Mouse (Mus musculus) testis, adult 2 months (tissue): ENCODE data around the gene Cd59a.

ENCODE experiments used
- CTCF ChIP-seq: fragments of 200-500 bp; IDR thresholded peaks from 2 replicates; pipeline ENCODE4 v1.5.1; 2012; ENCODE audit warnings: low read depth, mild to moderate bottlenecking, inconsistent platforms, low read length, moderate library complexity; ENCODE audit not compliant: control insufficient read depth, insufficient read depth, insufficient replicate concordance
- POLR2A ChIP-seq: fragments of 200-500 bp; IDR thresholded peaks from 2 replicates; pipeline ENCODE4 v1.6.1; 2012; ENCODE audit warnings: low read depth, mild to moderate bottlenecking, inconsistent platforms, low read length, moderate library complexity; ENCODE audit not compliant: control insufficient read depth

DNA sequence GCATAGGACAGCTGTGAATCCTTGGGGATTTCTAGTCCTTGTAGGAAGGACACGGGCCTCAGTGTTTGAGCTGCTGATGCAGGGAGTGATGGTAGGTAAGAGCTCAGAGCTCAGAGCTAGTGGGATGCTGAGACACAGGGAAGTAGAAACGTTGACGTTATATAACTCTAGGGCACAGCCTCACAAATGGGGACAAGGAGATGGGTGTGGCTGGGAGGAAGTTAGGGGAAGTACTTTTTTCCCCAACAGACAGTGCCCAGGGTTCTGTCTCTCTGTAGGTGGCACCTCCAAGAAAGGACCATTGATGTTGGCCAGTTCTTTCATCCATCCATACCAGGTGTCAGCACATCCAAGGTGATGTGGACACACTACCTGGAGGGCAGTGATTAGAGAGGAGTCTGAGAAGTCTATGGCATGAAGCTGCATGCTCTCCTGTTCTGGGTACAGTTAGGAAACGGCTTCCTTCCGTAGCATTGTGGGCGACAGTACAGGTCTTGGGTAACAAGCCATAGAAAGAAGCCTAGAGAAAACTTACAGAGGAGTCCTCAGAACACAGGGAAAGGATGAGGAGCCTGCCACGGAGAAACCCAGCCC, 36.8 kb downstream of the Cd59a start:
- TF ChIP-seq CTCF (no peak), POLR2A (no peak)
